Mouse (Mus musculus) yolk sac, embryonic 10.5 days (tissue): ENCODE data around the gene Tsnaxip1.

Experiments used
- DNase-seq: peaks from one replicate; pipeline ENCODE4 v3.0.0-alpha.2; 2017; ENCODE audit warnings: low spot score

The Tsnaxip1 gene

GRCm38 (mm10) chr8:105826861-105827848 is at the start of gene Tsnaxip1, which contains the start of gene Ranbp10:
Gene Tsnaxip1, plus strand, starts transcription at chr8:105827731.
Gene Ranbp10, minus strand, starts transcription at chr8:105827350.
- peak; percentile 98 for DNase-seq

GRCm38 (mm10) chr8:105777833-105778232 is 49.7 kb upstream of the Tsnaxip1 start:
- no peak for DNase-seq

- DNase-seq, result no peak
Observed at GRCm38 (mm10) chr8:105780298-105780697, 47.2 kb upstream of the Tsnaxip1 start.

GRCm38 (mm10) chr8:105788241-105788640 is 39.3 kb upstream of the Tsnaxip1 start:
- no peak for DNase-seq

GRCm38 (mm10) chr8:105788927-105789326 is 38.6 kb upstream of the Tsnaxip1 start:
- DNase-seq, result no peak

- no peak for DNase-seq
Observed at GRCm38 (mm10) chr8:105789626-105790025, 37.9 kb upstream of the Tsnaxip1 start.

- DNase-seq, result peak; percentile 57
Observed at GRCm38 (mm10) chr8:105793331-105793730, 34.2 kb upstream of the Tsnaxip1 start.

GRCm38 (mm10) chr8:105794009-105794598 is 33.4 kb upstream of the Tsnaxip1 start:
- DNase-seq, result no peak

- no peak for DNase-seq
Observed at GRCm38 (mm10) chr8:105795785-105796184, 31.7 kb upstream of the Tsnaxip1 start.

GRCm38 (mm10) chr8:105798408-105798807 is 29.1 kb upstream of the Tsnaxip1 start:
- no peak for DNase-seq

- DNase-seq, result peak; percentile 32
Observed at GRCm38 (mm10) chr8:105799091-105799812, 28.3 kb upstream of the Tsnaxip1 start.

GRCm38 (mm10) chr8:105801153-105801904 is 26.2 kb upstream of the Tsnaxip1 start:
- no peak for DNase-seq

- DNase-seq, result no peak
Observed at GRCm38 (mm10) chr8:105804797-105805196, 22.7 kb upstream of the Tsnaxip1 start.

- DNase-seq, result no peak
Observed at GRCm38 (mm10) chr8:105805346-105805745, 22.2 kb upstream of the Tsnaxip1 start.

GRCm38 (mm10) chr8:105805964-105806363 is 21.6 kb upstream of the Tsnaxip1 start:
- no peak for DNase-seq

GRCm38 (mm10) chr8:105807766-105808165 is 19.8 kb upstream of the Tsnaxip1 start:
- no peak for DNase-seq

GRCm38 (mm10) chr8:105808480-105808879 is 19.1 kb upstream of the Tsnaxip1 start:
- no peak for DNase-seq

- no peak for DNase-seq
Observed at GRCm38 (mm10) chr8:105810245-105810786, 17.2 kb upstream of the Tsnaxip1 start.

GRCm38 (mm10) chr8:105811061-105811460 is 16.5 kb upstream of the Tsnaxip1 start:
- no peak for DNase-seq

- no peak for DNase-seq
Observed at GRCm38 (mm10) chr8:105811543-105811942, 16.0 kb upstream of the Tsnaxip1 start.

GRCm38 (mm10) chr8:105812511-105812910 is 15.0 kb upstream of the Tsnaxip1 start:
- DNase-seq, result no peak
